Mouse (Mus musculus) bone marrow macrophage, adult 2 months (primary cell): ENCODE measurements around the gene Epb41l5.

Source experiments
- CTCF ChIP-seq: IDR thresholded peaks from 2 replicates; pipeline ENCODE4 v1.5.1; 2012; ENCODE audit warnings: low read depth, mild to moderate bottlenecking, low read length, moderate library complexity
- POLR2A ChIP-seq: IDR thresholded peaks from 2 replicates; pipeline ENCODE4 v1.6.1; 2012; ENCODE audit warnings: mild to moderate bottlenecking, low read depth, low read length, borderline replicate concordance

DNA sequence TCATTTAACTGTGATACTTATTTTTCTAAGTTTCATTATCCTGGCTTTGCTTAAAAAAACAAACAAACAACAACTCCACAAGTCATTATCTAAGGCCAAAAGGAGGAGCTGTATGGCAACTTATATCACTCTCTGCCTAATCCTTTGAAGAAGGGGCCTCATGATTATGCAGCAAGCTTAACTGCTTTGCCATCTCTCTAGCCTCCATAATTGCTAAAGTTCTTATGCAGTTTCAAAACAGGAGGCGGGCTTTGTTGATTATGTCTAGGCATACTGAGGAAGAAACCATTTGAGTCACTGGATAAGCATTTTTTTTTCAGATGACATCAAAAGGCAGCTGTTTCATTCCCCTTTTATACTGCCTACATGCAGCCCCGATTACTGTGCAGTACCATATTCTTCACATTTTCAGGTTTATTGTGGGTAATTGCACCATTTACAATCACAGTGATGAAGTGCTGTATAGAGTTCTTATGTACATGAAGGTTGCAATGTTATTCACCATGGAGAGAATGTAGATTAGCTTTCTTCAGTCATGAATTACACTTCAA, 32.9 kb upstream of the Epb41l5 start:
- TF ChIP-seq CTCF: no peak
- no peak for TF ChIP-seq POLR2A
